Mouse (Mus musculus): ENCODE measurements at regions not wholly inside any gene's neighbourhood (a gene's known extent, or its start where the extent isn't known, plus 50 kb on each side); places are given as distances from the start of the nearest gene placed in this dataset.
A peak's percentile ranks its signal among the peaks of the same experiment; 100 is the strongest.

- H3K4me1 ChIP-seq (ENCODE audit: control insufficient read depth in 2 of 2, insufficient read depth in 2 of 2, low read length in 2 of 2, poor library complexity in 1 of 2) = no peaks in the 10 kb centered on the region
- H3K9ac ChIP-seq (ENCODE audit: insufficient read depth, low read depth, low read length, poor library complexity, severe bottlenecking) = no peak overlapping the region
- H3K27ac ChIP-seq (ENCODE audit: insufficient read depth, low read depth, low read length, poor library complexity, severe bottlenecking) = no peak overlapping the region
- H3K4me3 ChIP-seq (ENCODE audit: insufficient read depth in 1 of 2, low read depth in 1 of 2, low read length in 2 of 2, poor library complexity in 1 of 2, severe bottlenecking in 1 of 2) = no peak overlapping the region
- H3K9me3 ChIP-seq (ENCODE audit: control insufficient read depth, insufficient read depth, low read depth, low read length) = no peaks in the 10 kb centered on the region
- TF ChIP-seq ZNF384 (IDR thresholded peaks at IDR 0.05; ENCODE audit: low read depth, low read length) = no peak
- TF ChIP-seq ZC3H11A (IDR thresholded peaks at IDR 0.05; ENCODE audit: borderline replicate concordance, low read depth, low read length) = no peak
- no peak for TF ChIP-seq HCFC1 (IDR thresholded peaks at IDR 0.05; ENCODE audit: borderline replicate concordance, insufficient read depth, low read length)
- TF ChIP-seq MAFK (IDR thresholded peaks at IDR 0.05; ENCODE audit: insufficient read depth, low read depth, low read length) = no peak
- TF ChIP-seq CHD2 (IDR thresholded peaks at IDR 0.05; ENCODE audit: low read depth, low read length) = no peak
- in situ Hi-C loops (cut with MboI; ENCODE audit: low sequenced_read_pairs in 2 of 2, unreplicated experiment in 2 of 2) = no loop called here
- DNase-seq (ENCODE audit: low read depth, low spot score) = peak; percentile 24
- H3K36me3 ChIP-seq (ENCODE audit: control insufficient read depth, insufficient read depth, low read length, poor library complexity, severe bottlenecking) = no peaks in the 10 kb centered on the region
These were observed 1431.3 kb downstream of the Gsdmc2 start for GRCm38 (mm10) chr15:62413694-62414093.

- no peak for TF ChIP-seq ZNF384 (IDR thresholded peaks at IDR 0.05; ENCODE audit: low read depth, low read length)
- no peak for TF ChIP-seq MAFK (IDR thresholded peaks at IDR 0.05; ENCODE audit: insufficient read depth, low read depth, low read length)
- TF ChIP-seq CHD2 (IDR thresholded peaks at IDR 0.05; ENCODE audit: low read depth, low read length) = no peak
- no peak for TF ChIP-seq ZC3H11A (IDR thresholded peaks at IDR 0.05; ENCODE audit: borderline replicate concordance, low read depth, low read length)
- no peak for TF ChIP-seq HCFC1 (IDR thresholded peaks at IDR 0.05; ENCODE audit: borderline replicate concordance, insufficient read depth, low read length)
- Histone ChIP-seq H3K9ac (ENCODE audit: insufficient read depth, low read depth, low read length, poor library complexity, severe bottlenecking) (no peak overlapping the region), H3K27ac (ENCODE audit: insufficient read depth, low read depth, low read length, poor library complexity, severe bottlenecking) (no peak overlapping the region), H3K9me3 (ENCODE audit: control insufficient read depth, insufficient read depth, low read depth, low read length) (no peaks in the 10 kb centered on the region), H3K4me1 (ENCODE audit: control insufficient read depth in 2 of 2, insufficient read depth in 2 of 2, low read length in 2 of 2, poor library complexity in 1 of 2) (no peaks in the 10 kb centered on the region), H3K4me3 (ENCODE audit: insufficient read depth in 1 of 2, low read depth in 1 of 2, low read length in 2 of 2, poor library complexity in 1 of 2, severe bottlenecking in 1 of 2) (no peak overlapping the region), H3K36me3 (ENCODE audit: control insufficient read depth, insufficient read depth, low read length, poor library complexity, severe bottlenecking) (no peaks in the 10 kb centered on the region)
- no peak for DNase-seq (ENCODE audit: low read depth, low spot score)
- in situ Hi-C loops (cut with MboI; ENCODE audit: low sequenced_read_pairs in 2 of 2, unreplicated experiment in 2 of 2) = no loop called here
These were observed 1442.8 kb downstream of the Gsdmc2 start for GRCm38 (mm10) chr15:62402142-62402541.

- TF ChIP-seq MAFK (IDR thresholded peaks at IDR 0.05; ENCODE audit: insufficient read depth, low read depth, low read length) (no peak), HCFC1 (IDR thresholded peaks at IDR 0.05; ENCODE audit: borderline replicate concordance, insufficient read depth, low read length) (no peak), ZNF384 (IDR thresholded peaks at IDR 0.05; ENCODE audit: low read depth, low read length) (no peak), ZC3H11A (IDR thresholded peaks at IDR 0.05; ENCODE audit: borderline replicate concordance, low read depth, low read length) (no peak), CHD2 (IDR thresholded peaks at IDR 0.05; ENCODE audit: low read depth, low read length) (no peak)
These were observed 1443.9 kb downstream of the Gsdmc2 start for GRCm38 (mm10) chr15:62400984-62401609.

GRCm38 (mm10) chr15:62399381-62399780 lies 1445.6 kb downstream of the Gsdmc2 start:
- in situ Hi-C loops (cut with MboI; ENCODE audit: low sequenced_read_pairs in 2 of 2, unreplicated experiment in 2 of 2) = no loop called here
- Histone ChIP-seq H3K9me3 (ENCODE audit: control insufficient read depth, insufficient read depth, low read depth, low read length) (no peaks in the 10 kb centered on the region), H3K9ac (ENCODE audit: insufficient read depth, low read depth, low read length, poor library complexity, severe bottlenecking) (no peak overlapping the region), H3K27ac (ENCODE audit: insufficient read depth, low read depth, low read length, poor library complexity, severe bottlenecking) (no peak overlapping the region), H3K4me3 (ENCODE audit: insufficient read depth in 1 of 2, low read depth in 1 of 2, low read length in 2 of 2, poor library complexity in 1 of 2, severe bottlenecking in 1 of 2) (no peak overlapping the region), H3K36me3 (ENCODE audit: control insufficient read depth, insufficient read depth, low read length, poor library complexity, severe bottlenecking) (no peaks in the 10 kb centered on the region), H3K4me1 (ENCODE audit: control insufficient read depth in 2 of 2, insufficient read depth in 2 of 2, low read length in 2 of 2, poor library complexity in 1 of 2) (no peaks in the 10 kb centered on the region)
- DNase-seq (ENCODE audit: low read depth, low spot score) = no peak
- TF ChIP-seq ZNF384 (IDR thresholded peaks at IDR 0.05; ENCODE audit: low read depth, low read length) = no peak
- TF ChIP-seq ZC3H11A (IDR thresholded peaks at IDR 0.05; ENCODE audit: borderline replicate concordance, low read depth, low read length) = no peak
- TF ChIP-seq MAFK (IDR thresholded peaks at IDR 0.05; ENCODE audit: insufficient read depth, low read depth, low read length) = no peak
- TF ChIP-seq HCFC1 (IDR thresholded peaks at IDR 0.05; ENCODE audit: borderline replicate concordance, insufficient read depth, low read length) = no peak
- no peak for TF ChIP-seq CHD2 (IDR thresholded peaks at IDR 0.05; ENCODE audit: low read depth, low read length)

More at GRCm38 (mm10) chr15:62400984-62401609, 1443.9 kb downstream of the Gsdmc2 start:
- H3K9me3 ChIP-seq (ENCODE audit: control insufficient read depth, insufficient read depth, low read depth, low read length) = no peaks in the 10 kb centered on the region
- no peak overlapping the region for H3K4me3 ChIP-seq (ENCODE audit: insufficient read depth in 1 of 2, low read depth in 1 of 2, low read length in 2 of 2, poor library complexity in 1 of 2, severe bottlenecking in 1 of 2)
- H3K4me1 ChIP-seq (ENCODE audit: control insufficient read depth in 2 of 2, insufficient read depth in 2 of 2, low read length in 2 of 2, poor library complexity in 1 of 2) = no peaks in the 10 kb centered on the region
- no peak for DNase-seq (ENCODE audit: low read depth, low spot score)
- no peaks in the 10 kb centered on the region for H3K36me3 ChIP-seq (ENCODE audit: control insufficient read depth, insufficient read depth, low read length, poor library complexity, severe bottlenecking)
- in situ Hi-C loops (cut with MboI; ENCODE audit: low sequenced_read_pairs in 2 of 2, unreplicated experiment in 2 of 2) = no loop called here
- H3K27ac ChIP-seq (ENCODE audit: insufficient read depth, low read depth, low read length, poor library complexity, severe bottlenecking) = no peak overlapping the region
- H3K9ac ChIP-seq (ENCODE audit: insufficient read depth, low read depth, low read length, poor library complexity, severe bottlenecking) = no peak overlapping the region

Data from ES-E14 (cell line).